Mouse (Mus musculus): ENCODE data around the gene Rdh8. TPM values are rescaled to one million over a fixed set of nuclear protein-coding genes. Genes with fewer than 3 reads are reported as not detected.

Gene Rdh8
- polyA plus RNA-seq, 1 experiment from 2014 or later = not detected

GRCm38 (mm10) chr9:20842211-20842610 lies 23.9 kb downstream of the Rdh8 start:
- Histone ChIP-seq H3K4me3 (no peak overlapping the region), H3K4me2 (replicated peaks) (no peak overlapping the region), H3K36me3 (no peaks in the 10 kb centered on the region), H3K9ac (no peak overlapping the region), H3K27me3 (no peaks in the 10 kb centered on the region), H3K9me3 (no peaks in the 10 kb centered on the region), H3K4me1 (no peaks in the 10 kb centered on the region), H3K27ac (no peak overlapping the region)
- ATAC-seq (ENCODE audit: low FRiP score, low read depth) = no peak
- 64% methylated on average over 4 of the region's 4 CpGs for WGBS

- ATAC-seq (ENCODE audit: low FRiP score, low read depth) = no peak
- no peaks in the 10 kb centered on the region for H3K9me3 ChIP-seq
- 24% methylated on average over 2 of the region's 2 CpGs for WGBS
- H3K4me2 ChIP-seq (replicated peaks) = no peak overlapping the region
- H3K27me3 ChIP-seq = no peaks in the 10 kb centered on the region
- no peaks in the 10 kb centered on the region for H3K4me1 ChIP-seq
- no peak overlapping the region for H3K27ac ChIP-seq
- no peak overlapping the region for H3K4me3 ChIP-seq
- no peak overlapping the region for H3K9ac ChIP-seq
- no peaks in the 10 kb centered on the region for H3K36me3 ChIP-seq
Observed at GRCm38 (mm10) chr9:20842670-20843069, 24.4 kb downstream of the Rdh8 start.

- 78% methylated on average over 2 of the region's 2 CpGs for WGBS
- Histone ChIP-seq H3K4me1 (no peaks in the 10 kb centered on the region), H3K36me3 (no peaks in the 10 kb centered on the region), H3K9me3 (no peaks in the 10 kb centered on the region), H3K27me3 (no peaks in the 10 kb centered on the region), H3K4me3 (no peak overlapping the region), H3K4me2 (replicated peaks) (no peak overlapping the region), H3K9ac (no peak overlapping the region), H3K27ac (no peak overlapping the region)
- no peak for ATAC-seq (ENCODE audit: low FRiP score, low read depth)
Observed at GRCm38 (mm10) chr9:20850179-20850578, 31.9 kb downstream of the Rdh8 start.

GRCm38 (mm10) chr9:20857131-20857530 lies 38.8 kb downstream of the Rdh8 start:
- Histone ChIP-seq H3K9ac (no peak overlapping the region), H3K4me2 (replicated peaks) (no peak overlapping the region), H3K36me3 (no peaks in the 10 kb centered on the region), H3K4me3 (no peak overlapping the region), H3K4me1 (no peaks in the 10 kb centered on the region), H3K27ac (no peak overlapping the region), H3K9me3 (no peaks in the 10 kb centered on the region), H3K27me3 (no peaks in the 10 kb centered on the region)
- ATAC-seq (ENCODE audit: low FRiP score, low read depth) = no peak; the same call in 1 of the 2 replicates
- WGBS = 8% methylated on average over 6 of the region's 6 CpGs

- WGBS = 45% methylated on average over 6 of the region's 6 CpGs
Observed at GRCm38 (mm10) chr9:20859926-20860325, 41.6 kb downstream of the Rdh8 start.

GRCm38 (mm10) chr9:20861821-20862220 lies 43.5 kb downstream of the Rdh8 start:
- 9% methylated on average over 4 of the region's 4 CpGs for WGBS
- no peaks in the 10 kb centered on the region for H3K36me3 ChIP-seq
- H3K4me3 ChIP-seq = no peak overlapping the region
- peaks cover 11% of the 10 kb centered on the region for H3K27me3 ChIP-seq
- no peak overlapping the region for H3K27ac ChIP-seq
- ATAC-seq (ENCODE audit: low FRiP score, low read depth) = no peak
- H3K4me2 ChIP-seq (replicated peaks) = no peak overlapping the region
- H3K4me1 ChIP-seq = no peaks in the 10 kb centered on the region
- no peaks in the 10 kb centered on the region for H3K9me3 ChIP-seq
- no peak overlapping the region for H3K9ac ChIP-seq

More at GRCm38 (mm10) chr9:20859926-20860325, 41.6 kb downstream of the Rdh8 start:
- Histone ChIP-seq H3K36me3 (no peaks in the 10 kb centered on the region), H3K9me3 (no peaks in the 10 kb centered on the region), H3K27ac (no peak overlapping the region), H3K4me3 (no peak overlapping the region), H3K9ac (no peak overlapping the region), H3K4me2 (replicated peaks) (no peak overlapping the region), H3K4me1 (no peaks in the 10 kb centered on the region), H3K27me3 (no peaks in the 10 kb centered on the region)
- no peak for ATAC-seq (ENCODE audit: low FRiP score, low read depth)

- ATAC-seq (ENCODE audit: low FRiP score, low read depth) = no peak
- Histone ChIP-seq H3K9me3 (no peaks in the 10 kb centered on the region), H3K27ac (no peak overlapping the region), H3K9ac (no peak overlapping the region), H3K4me3 (no peak overlapping the region), H3K4me1 (no peaks in the 10 kb centered on the region), H3K27me3 (peaks cover 15% of the 10 kb centered on the region), H3K36me3 (no peaks in the 10 kb centered on the region), H3K4me2 (replicated peaks) (no peak overlapping the region)
- 59% methylated on average over 4 of the region's 4 CpGs for WGBS
Observed at GRCm38 (mm10) chr9:20862225-20862624, 43.9 kb downstream of the Rdh8 start.

- Histone ChIP-seq H3K27ac (no peak overlapping the region), H3K4me2 (replicated peaks) (no peak overlapping the region), H3K36me3 (no peaks in the 10 kb centered on the region), H3K4me3 (no peak overlapping the region), H3K4me1 (0 out of 2 replicates have a peak, but pooled peaks cover 5% of the 10 kb centered on the region), H3K9me3 (no peaks in the 10 kb centered on the region; the same call in 1 of the 2 replicates), H3K27me3 (peaks cover 60% of the 10 kb centered on the region), H3K9ac (no peak overlapping the region)
- 62% methylated on average over 3 of the region's 3 CpGs for WGBS
- no peak for ATAC-seq (ENCODE audit: low FRiP score, low read depth)
Observed at GRCm38 (mm10) chr9:20866879-20867278, 48.6 kb downstream of the Rdh8 start.

- peak within 1 kb of the TSS; percentile 65 for H3K4me2 ChIP-seq (replicated peaks)
- H3K27ac ChIP-seq = no peak within 1 kb of the TSS
- H3K9me3 ChIP-seq = no peaks in the 10 kb centered on the region; the same call in 1 of the 2 replicates
- WGBS = 9% methylated on average over 53 of the region's 53 CpGs
- peaks cover 65% of the 10 kb centered on the region for H3K27me3 ChIP-seq
- H3K36me3 ChIP-seq = no peaks in the 10 kb centered on the region
- H3K4me3 ChIP-seq = peak within 1 kb of the TSS; percentile 47
- peak; percentile 33; the same call in 1 of the 2 replicates for ATAC-seq (ENCODE audit: low FRiP score, low read depth)
- peak within 1 kb of the TSS; percentile 60 for H3K9ac ChIP-seq
- H3K4me1 ChIP-seq = 0 out of 2 replicates have a peak, but pooled peaks cover 5% of the 10 kb centered on the region
Observed at GRCm38 (mm10) chr9:20868448-20869001, 50.2 kb downstream of the Rdh8 start, which contains the start of gene A230050P20Rik. TSS of gene A230050P20Rik (plus strand) at chr9:20868642.

- 4% methylated on average over 19 of the region's 19 CpGs for WGBS
- H3K4me1 ChIP-seq = 0 out of 2 replicates have a peak, but pooled peaks cover 5% of the 10 kb centered on the region
- H3K27me3 ChIP-seq = peaks cover 67% of the 10 kb centered on the region
- H3K27ac ChIP-seq = no peak overlapping the region
- peak overlapping the region; percentile 65 for H3K4me2 ChIP-seq (replicated peaks)
- H3K4me3 ChIP-seq = peak overlapping the region; percentile 47
- no peaks in the 10 kb centered on the region for H3K36me3 ChIP-seq
- no peak for ATAC-seq (ENCODE audit: low FRiP score, low read depth)
- no peaks in the 10 kb centered on the region; the same call in 1 of the 2 replicates for H3K9me3 ChIP-seq
- H3K9ac ChIP-seq = peak overlapping the region; percentile 60; the same call in 1 of the 2 replicates
Observed at GRCm38 (mm10) chr9:20869246-20869645, 50.9 kb downstream of the Rdh8 start.

- H3K36me3 ChIP-seq = no peaks in the 10 kb centered on the region
- WGBS = 73% methylated on average over 12 of the region's 12 CpGs
- peaks cover 73% of the 10 kb centered on the region for H3K27me3 ChIP-seq
- no peaks in the 10 kb centered on the region; the same call in 1 of the 2 replicates for H3K9me3 ChIP-seq
- H3K4me2 ChIP-seq (replicated peaks) = no peak overlapping the region
- H3K27ac ChIP-seq = no peak overlapping the region
- ATAC-seq (ENCODE audit: low FRiP score, low read depth) = no peak
- H3K4me3 ChIP-seq = no peak overlapping the region
- H3K9ac ChIP-seq = no peak overlapping the region
- 0 out of 2 replicates have a peak, but pooled peaks cover 5% of the 10 kb centered on the region for H3K4me1 ChIP-seq
Observed at GRCm38 (mm10) chr9:20870211-20871173, 52.2 kb downstream of the Rdh8 start.

- Histone ChIP-seq H3K4me2 (replicated peaks) (no peak overlapping the region), H3K27ac (no peak overlapping the region), H3K4me3 (no peak overlapping the region), H3K27me3 (peaks cover 50% of the 10 kb centered on the region), H3K9me3 (no peaks in the 10 kb centered on the region; the same call in 1 of the 2 replicates), H3K4me1 (peaks cover 9% of the 10 kb centered on the region; the same call in 1 of the 2 replicates), H3K9ac (no peak overlapping the region), H3K36me3 (no peaks in the 10 kb centered on the region)
- no peak for ATAC-seq (ENCODE audit: low FRiP score, low read depth)
- WGBS = 83% methylated on average over 10 of the region's 10 CpGs
Observed at GRCm38 (mm10) chr9:20872991-20873390, 54.7 kb downstream of the Rdh8 start.
